Mouse (Mus musculus): Measurements from ENCODE around the gene Tent5b.
"Not testable (repeated sequence)": the region's sequence is repeated elsewhere in the genome, so short reads cannot be mapped to it uniquely, and the experiment has no call there.

Gene Tent5b

GRCm38 (mm10) chr4:133501514-133501913, 21.6 kb downstream of the Tent5b start:
- no peak for DNase-seq (ENCODE audit: low spot score in 2 of 2)

GRCm38 (mm10) chr4:133504300-133504699, 24.4 kb downstream of the Tent5b start:
- no peak for DNase-seq (ENCODE audit: low spot score in 2 of 2)

GRCm38 (mm10) chr4:133504755-133505485, 25.0 kb downstream of the Tent5b start:
- DNase-seq (ENCODE audit: low spot score in 2 of 2): no peak

- DNase-seq (ENCODE audit: low spot score in 2 of 2): no peak
These were observed 26.6 kb downstream of the Tent5b start for GRCm38 (mm10) chr4:133506573-133506972.

- DNase-seq (ENCODE audit: low spot score in 2 of 2): no peak
These were observed 29.1 kb downstream of the Tent5b start for GRCm38 (mm10) chr4:133508990-133509389.

GRCm38 (mm10) chr4:133511050-133511449, 31.1 kb downstream of the Tent5b start:
- DNase-seq (ENCODE audit: low spot score in 2 of 2): no peak

GRCm38 (mm10) chr4:133512511-133512910, 32.6 kb downstream of the Tent5b start:
- not testable (repeated sequence) for DNase-seq (ENCODE audit: low spot score in 2 of 2)

- peak; percentile 54 to 73 for DNase-seq (ENCODE audit: low spot score in 2 of 2)
These were observed 33.0 kb downstream of the Tent5b start for GRCm38 (mm10) chr4:133512972-133513371.

- DNase-seq (ENCODE audit: low spot score in 2 of 2): no peak
These were observed 38.9 kb downstream of the Tent5b start, which contains the start of gene Kdf1 for GRCm38 (mm10) chr4:133518601-133519368. TSS of gene Kdf1 (plus strand) at chr4:133518963.

- no peak for DNase-seq (ENCODE audit: low spot score in 2 of 2)
These were observed 39.4 kb downstream of the Tent5b start for GRCm38 (mm10) chr4:133519369-133519665.

- no peak for DNase-seq (ENCODE audit: low spot score in 2 of 2)
These were observed 41.6 kb downstream of the Tent5b start for GRCm38 (mm10) chr4:133521502-133521901.

- DNase-seq (ENCODE audit: low spot score in 2 of 2): no peak
These were observed 47.9 kb downstream of the Tent5b start for GRCm38 (mm10) chr4:133527788-133528187.

- DNase-seq (ENCODE audit: low spot score in 2 of 2): no peak
These were observed 52.8 kb downstream of the Tent5b start for GRCm38 (mm10) chr4:133532777-133533176.

GRCm38 (mm10) chr4:133536081-133536480, 56.1 kb downstream of the Tent5b start:
- no peak for DNase-seq (ENCODE audit: low spot score in 2 of 2)

GRCm38 (mm10) chr4:133536652-133537051, 56.7 kb downstream of the Tent5b start:
- no peak for DNase-seq (ENCODE audit: low spot score in 2 of 2)
